Mouse (Mus musculus) lung, postnatal 36 days (tissue): Measurements from ENCODE around the gene Perm1.

Experiments
- DNase-seq: peaks from one replicate; pipeline ENCODE4 v3.0.0; 2022; ENCODE audit warnings: mixed read lengths

The Perm1 gene

DNA sequence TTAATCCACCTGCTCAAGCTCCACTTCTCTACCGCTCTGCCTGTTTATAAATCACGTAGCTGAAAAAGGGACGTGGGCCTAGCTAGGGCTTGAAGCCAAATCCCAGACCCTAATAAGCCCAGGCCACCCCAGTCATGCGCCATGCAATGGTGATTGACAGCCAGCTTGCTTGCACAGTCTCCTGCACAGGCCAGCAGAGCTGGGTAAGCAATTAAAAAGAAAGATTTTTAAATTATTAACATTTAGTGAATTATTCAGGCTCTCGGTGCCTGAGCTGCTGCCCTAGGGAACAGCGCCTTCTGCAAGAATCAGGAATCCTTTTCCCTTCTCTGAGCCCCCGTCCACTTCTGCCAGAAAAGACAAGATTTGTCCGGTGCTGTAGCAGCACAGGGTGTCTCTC, 35.4 kb downstream of the Perm1 start:
- DNase-seq: no peak

DNA sequence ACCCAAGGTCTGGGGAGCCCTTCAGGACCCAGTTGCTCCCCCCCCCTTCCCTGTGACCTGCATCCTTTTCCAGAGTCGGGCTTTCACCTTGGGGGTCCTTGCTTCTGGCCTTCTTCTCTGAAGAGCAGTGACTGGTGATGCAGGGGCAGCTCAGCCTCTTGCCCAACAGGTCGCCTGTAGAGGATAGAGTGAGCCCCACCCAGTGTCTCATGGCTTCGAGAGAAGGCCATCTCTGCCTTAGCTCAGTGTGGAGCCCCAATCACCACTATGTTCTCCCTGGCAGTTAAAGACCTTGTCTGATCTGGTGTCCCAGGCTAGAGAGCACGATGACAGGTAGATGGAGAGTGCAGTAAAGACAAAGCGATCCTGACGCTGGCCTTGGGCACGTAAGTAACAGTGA, 36.5 kb downstream of the Perm1 start:
- DNase-seq: no peak

GRCm38 (mm10) chr4:156252619-156253018, 37.0 kb downstream of the Perm1 start:
- no peak for DNase-seq

- DNase-seq: no peak
Observed at GRCm38 (mm10) chr4:156253043-156253442, 37.4 kb downstream of the Perm1 start.

- no peak for DNase-seq
Observed at GRCm38 (mm10) chr4:156254361-156255077, 38.9 kb downstream of the Perm1 start.

DNA sequence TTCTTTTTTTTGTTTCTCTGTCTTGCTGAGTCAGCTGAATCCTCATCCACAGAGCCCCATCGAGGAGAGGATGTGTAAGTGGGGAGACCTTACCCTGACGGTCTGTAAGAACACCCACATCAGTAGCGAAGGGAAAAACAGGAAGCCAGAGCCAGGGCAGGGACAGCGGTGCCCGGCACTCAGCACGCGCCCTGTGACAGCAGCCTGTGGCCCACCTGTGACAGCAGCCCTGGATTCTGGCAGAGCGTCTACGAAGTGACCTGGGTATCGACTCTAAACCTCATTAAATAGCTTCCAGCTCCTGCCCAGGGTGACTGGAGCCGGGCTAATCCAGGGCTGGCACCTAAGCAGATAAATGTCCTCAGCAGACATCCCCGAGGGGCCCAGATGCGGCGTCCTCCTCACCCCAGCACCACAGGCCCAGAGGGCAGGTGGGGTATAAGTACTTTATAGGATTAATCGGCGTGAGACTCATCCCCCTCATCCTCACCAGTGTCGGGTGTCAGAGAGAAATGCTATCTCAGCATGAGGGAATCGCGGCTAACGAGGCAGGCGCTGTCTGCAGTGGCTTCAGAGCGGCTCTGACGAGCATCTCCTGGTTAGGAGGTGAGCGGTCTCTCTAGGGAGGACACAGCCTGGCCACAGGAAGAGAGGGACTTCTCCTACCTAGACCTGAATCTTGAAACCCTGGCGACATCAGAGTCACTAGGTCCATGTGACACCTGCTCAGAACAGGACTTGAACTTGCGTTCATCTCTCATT, 39.6 kb downstream of the Perm1 start, which contains the start of gene Samd11:
Gene Samd11 (minus strand): TSS at position 580 of the 762 bp plus-strand sequence.
- DNase-seq: no peak
